Mouse (Mus musculus) forebrain, embryonic 10.5 days (tissue): Measurements from ENCODE around the gene Dock3. TPM values are rescaled to one million over a fixed set of nuclear protein-coding genes. Genes with fewer than 3 reads are reported as not detected.
A peak's percentile ranks its signal among the peaks of the same experiment; 100 is the strongest.

Experiments
- DNase-seq: peaks from one replicate; pipeline ENCODE4 v3.0.0-alpha.2; 2017; ENCODE audit warnings: low spot score; ENCODE audit errors: extremely low spot score
- H3K27ac ChIP-seq: fragments of 300-500 bp; sonication (generic); 2 replicates; pipeline ENCODE4 v1.5.1; 2016; ENCODE audit warnings: mild to moderate bottlenecking
- H3K27me3 ChIP-seq: fragments of 300-500 bp; sonication (generic); 2 replicates; pipeline ENCODE4 v1.6.1; 2016; ENCODE audit warnings: mild to moderate bottlenecking; ENCODE audit not compliant: poor library complexity, severe bottlenecking
- H3K36me3 ChIP-seq: fragments of 300-500 bp; sonication (generic); replicated peaks from 2 replicates; pipeline ENCODE4 v1.6.1; 2016; ENCODE audit warnings: mild to moderate bottlenecking, moderate library complexity
- H3K4me1 ChIP-seq: fragments of 300-500 bp; sonication (generic); 2 replicates; pipeline ENCODE4 v1.6.1; 2016
- H3K4me3 ChIP-seq: fragments of 300-500 bp; sonication (generic); 2 replicates; pipeline ENCODE4 v1.5.1; 2016; ENCODE audit warnings: mild to moderate bottlenecking, moderate library complexity
- H3K9me3 ChIP-seq: fragments of 300-500 bp; sonication (generic); 2 replicates; pipeline ENCODE4 v1.6.1; 2016; ENCODE audit warnings: mild to moderate bottlenecking, moderate library complexity
- WGBS: fragments of 180-500 bp; shearing (Covaris S2); methylation state at CpG from one replicate; pipeline ENCODE4 v1.1.7; 2016; 5-methylcytosine and 5-hydroxymethylcytosine counted together
- polyA plus RNA-seq: library from polyadenylated mRNA; unstranded; fragments of >200 nt; fragmentation: Nextera tagmentation; extraction: Ambion mirVana; gene quantifications from 2 replicates; pipeline ENCODE4 v1.2.1, GENCODE M21; 2016

Gene Dock3
- polyA plus RNA-seq = 4.4 and 5.4 TPM in 2 replicates

GRCm38 (mm10) chr9:107231539-107232139 lies at the start of gene Dock3:
Dock3 (minus strand) TSS chr9:107231909.
- peaks cover 21% of the 10 kb centered on the region for H3K4me1 ChIP-seq
- H3K9me3 ChIP-seq = no peaks in the 10 kb centered on the region
- peaks cover 92% of the 10 kb centered on the region for H3K27me3 ChIP-seq
- DNase-seq = peak; percentile 60
- H3K4me3 ChIP-seq = peak within 1 kb of the TSS; percentile 84
- H3K27ac ChIP-seq = peak within 1 kb of the TSS; percentile 88
- H3K36me3 ChIP-seq = no peaks in the 10 kb centered on the region
- WGBS = 0% methylated on average over 67 of the region's 87 CpGs

- H3K27me3 ChIP-seq = peaks cover 22% of the 10 kb centered on the region
- peaks cover 36% of the 10 kb centered on the region for H3K4me1 ChIP-seq
- peak overlapping the region; percentile 11; the same call in 1 of the 2 replicates for H3K4me3 ChIP-seq
- H3K27ac ChIP-seq = peak overlapping the region; percentile 65
- H3K9me3 ChIP-seq = no peaks in the 10 kb centered on the region
- H3K36me3 ChIP-seq = no peaks in the 10 kb centered on the region
- DNase-seq = no peak
- WGBS = 45% methylated on average over 13 of the region's 13 CpGs
Measured at GRCm38 (mm10) chr9:107280322-107281027, 48.8 kb upstream of the Dock3 start.

- Histone ChIP-seq H3K27ac (peak overlapping the region; percentile 65), H3K9me3 (no peaks in the 10 kb centered on the region), H3K4me1 (peaks cover 28% of the 10 kb centered on the region), H3K36me3 (no peaks in the 10 kb centered on the region), H3K4me3 (peak overlapping the region; percentile 11; the same call in 1 of the 2 replicates), H3K27me3 (peaks cover 22% of the 10 kb centered on the region)
- no peak for DNase-seq
- WGBS = 28% methylated on average over 16 of the region's 16 CpGs
Measured at GRCm38 (mm10) chr9:107279378-107280321, 47.9 kb upstream of the Dock3 start.

GRCm38 (mm10) chr9:107278527-107279377 lies 47.0 kb upstream of the Dock3 start:
- no peaks in the 10 kb centered on the region for H3K36me3 ChIP-seq
- WGBS = 60% methylated on average over 8 of the region's 8 CpGs
- H3K27ac ChIP-seq = no peak overlapping the region
- H3K4me3 ChIP-seq = no peak overlapping the region
- no peaks in the 10 kb centered on the region for H3K9me3 ChIP-seq
- no peak for DNase-seq
- peaks cover 22% of the 10 kb centered on the region for H3K27me3 ChIP-seq
- peaks cover 28% of the 10 kb centered on the region for H3K4me1 ChIP-seq

- H3K27ac ChIP-seq = no peak overlapping the region
- H3K9me3 ChIP-seq = no peaks in the 10 kb centered on the region
- DNase-seq = no peak
- peaks cover 22% of the 10 kb centered on the region for H3K27me3 ChIP-seq
- peaks cover 28% of the 10 kb centered on the region for H3K4me1 ChIP-seq
- no peaks in the 10 kb centered on the region for H3K36me3 ChIP-seq
- 43% methylated on average over 4 of the region's 4 CpGs for WGBS
- H3K4me3 ChIP-seq = no peak overlapping the region
Measured at GRCm38 (mm10) chr9:107278126-107278525, 46.4 kb upstream of the Dock3 start.

GRCm38 (mm10) chr9:107277603-107278002 lies 45.9 kb upstream of the Dock3 start:
- Histone ChIP-seq H3K9me3 (no peaks in the 10 kb centered on the region), H3K27ac (no peak overlapping the region), H3K4me1 (peaks cover 28% of the 10 kb centered on the region), H3K27me3 (peaks cover 22% of the 10 kb centered on the region), H3K4me3 (no peak overlapping the region), H3K36me3 (no peaks in the 10 kb centered on the region)
- DNase-seq = no peak
- WGBS = 89% methylated on average over 7 of the region's 7 CpGs

- 85% methylated on average over 5 of the region's 5 CpGs for WGBS
Measured at GRCm38 (mm10) chr9:107275710-107276109, 44.0 kb upstream of the Dock3 start.

GRCm38 (mm10) chr9:107274751-107275150 lies 43.0 kb upstream of the Dock3 start:
- Histone ChIP-seq H3K27ac (no peak overlapping the region), H3K27me3 (peaks cover 11% of the 10 kb centered on the region), H3K9me3 (no peaks in the 10 kb centered on the region), H3K4me3 (no peak overlapping the region), H3K36me3 (no peaks in the 10 kb centered on the region), H3K4me1 (peaks cover 17% of the 10 kb centered on the region)
- DNase-seq = no peak
- 86% methylated on average over 6 of the region's 6 CpGs for WGBS

More at GRCm38 (mm10) chr9:107275710-107276109, 44.0 kb upstream of the Dock3 start:
- peaks cover 20% of the 10 kb centered on the region for H3K27me3 ChIP-seq
- peaks cover 26% of the 10 kb centered on the region for H3K4me1 ChIP-seq
- no peaks in the 10 kb centered on the region for H3K9me3 ChIP-seq
- H3K4me3 ChIP-seq = no peak overlapping the region
- H3K36me3 ChIP-seq = no peaks in the 10 kb centered on the region
- no peak for DNase-seq
- H3K27ac ChIP-seq = no peak overlapping the region

GRCm38 (mm10) chr9:107273184-107273583 lies 41.5 kb upstream of the Dock3 start:
- Histone ChIP-seq H3K4me1 (peaks cover 2% of the 10 kb centered on the region; the same call in 1 of the 2 replicates), H3K9me3 (no peaks in the 10 kb centered on the region), H3K27me3 (no peaks in the 10 kb centered on the region), H3K36me3 (no peaks in the 10 kb centered on the region), H3K27ac (no peak overlapping the region), H3K4me3 (no peak overlapping the region)
- WGBS = 84% methylated on average over 10 of the region's 10 CpGs
- no peak for DNase-seq

- no peak for DNase-seq
- no peak overlapping the region for H3K4me3 ChIP-seq
- H3K27me3 ChIP-seq = no peaks in the 10 kb centered on the region
- no peaks in the 10 kb centered on the region for H3K36me3 ChIP-seq
- H3K27ac ChIP-seq = no peak overlapping the region
- no peaks in the 10 kb centered on the region for H3K9me3 ChIP-seq
- no peaks in the 10 kb centered on the region for H3K4me1 ChIP-seq
- WGBS = 75% methylated on average over 4 of the region's 4 CpGs
Measured at GRCm38 (mm10) chr9:107272284-107272683, 40.6 kb upstream of the Dock3 start.

- WGBS = 79% methylated on average over 7 of the region's 7 CpGs
- DNase-seq = no peak
- Histone ChIP-seq H3K4me1 (no peaks in the 10 kb centered on the region), H3K27me3 (no peaks in the 10 kb centered on the region), H3K27ac (no peak overlapping the region), H3K9me3 (no peaks in the 10 kb centered on the region), H3K36me3 (no peaks in the 10 kb centered on the region), H3K4me3 (no peak overlapping the region)
Measured at GRCm38 (mm10) chr9:107271177-107271938, 39.6 kb upstream of the Dock3 start.
